Mouse (Mus musculus) cerebellum, adult 2 months (tissue): ENCODE data around the gene Serac1.

Source experiments
- CTCF ChIP-seq: fragments of 200-500 bp; IDR thresholded peaks from 2 replicates; pipeline ENCODE4 v1.5.1; 2011; ENCODE audit warnings: low read depth, mild to moderate bottlenecking, control low read depth, low read length, moderate library complexity, borderline replicate concordance; ENCODE audit not compliant: insufficient read depth
- POLR2A ChIP-seq: fragments of 200-500 bp; IDR thresholded peaks from 2 replicates; pipeline ENCODE4 v1.6.1; 2011; ENCODE audit warnings: low read length, control low read depth, borderline replicate concordance; ENCODE audit not compliant: insufficient read depth

DNA sequence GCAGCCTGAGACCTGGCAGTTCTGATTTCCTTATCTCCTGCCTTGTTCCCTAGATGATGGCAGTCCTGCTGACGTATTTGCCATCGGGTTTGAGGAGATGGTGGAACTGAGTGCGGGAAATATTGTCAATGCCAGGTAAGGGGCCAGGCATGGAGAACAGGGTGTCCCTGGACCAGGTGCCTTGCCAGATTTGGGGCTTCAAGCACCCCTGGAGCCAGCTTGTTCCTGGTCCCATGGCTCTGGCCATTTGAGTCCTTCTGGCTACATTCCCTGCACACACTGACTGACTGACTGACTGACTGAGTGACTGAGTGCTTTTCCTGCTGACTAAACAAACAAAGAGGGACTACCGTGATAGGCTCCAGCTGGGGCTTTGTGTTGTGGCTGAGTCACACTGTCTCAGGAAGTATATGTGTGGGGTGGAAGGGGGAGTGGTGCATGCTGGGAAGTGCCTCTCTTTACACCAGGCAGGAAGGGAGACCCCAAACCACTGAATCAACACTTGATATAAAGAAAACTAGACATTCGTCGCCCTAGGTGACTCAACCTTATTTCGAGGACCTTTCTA lies 63.2 kb downstream of the Serac1 start:
- no peak for TF ChIP-seq CTCF
- no peak for TF ChIP-seq POLR2A
